Mouse (Mus musculus): ENCODE measurements around the gene Epha4.

Gene Epha4

GRCm38 (mm10) chr1:77407417-77407816 lies 107.5 kb downstream of the Epha4 start:
- DNase-seq (ENCODE audit: low spot score) = no peak

GRCm38 (mm10) chr1:77406631-77407030 lies 108.3 kb downstream of the Epha4 start:
- no peak for DNase-seq (ENCODE audit: low spot score)

GRCm38 (mm10) chr1:77404537-77404936 lies 110.4 kb downstream of the Epha4 start:
- DNase-seq (ENCODE audit: low spot score) = no peak

GRCm38 (mm10) chr1:77402942-77403341 lies 111.9 kb downstream of the Epha4 start:
- DNase-seq (ENCODE audit: low spot score) = no peak

- no peak for DNase-seq (ENCODE audit: low spot score)
Observed at GRCm38 (mm10) chr1:77401465-77401864, 113.4 kb downstream of the Epha4 start.

- DNase-seq (ENCODE audit: low spot score) = no peak
Observed at GRCm38 (mm10) chr1:77391590-77391989, 123.3 kb downstream of the Epha4 start.

GRCm38 (mm10) chr1:77389069-77389468 lies 125.8 kb downstream of the Epha4 start:
- DNase-seq (ENCODE audit: low spot score) = no peak

GRCm38 (mm10) chr1:77388556-77388955 lies 126.3 kb downstream of the Epha4 start:
- no peak for DNase-seq (ENCODE audit: low spot score)

GRCm38 (mm10) chr1:77385613-77386012 lies 129.3 kb downstream of the Epha4 start:
- DNase-seq (ENCODE audit: low spot score) = no peak

GRCm38 (mm10) chr1:77383466-77383865 lies 131.4 kb downstream of the Epha4 start:
- no peak for DNase-seq (ENCODE audit: low spot score)

- no peak for DNase-seq (ENCODE audit: low spot score)
Observed at GRCm38 (mm10) chr1:77377550-77377980, 137.3 kb downstream of the Epha4 start.

- no peak for DNase-seq (ENCODE audit: low spot score)
Observed at GRCm38 (mm10) chr1:77374054-77374453, 140.8 kb downstream of the Epha4 start.

- no peak for DNase-seq (ENCODE audit: low spot score)
Observed at GRCm38 (mm10) chr1:77370921-77371320, 144.0 kb downstream of the Epha4 start.

GRCm38 (mm10) chr1:77369255-77369837 lies 145.5 kb downstream of the Epha4 start:
- DNase-seq (ENCODE audit: low spot score) = no peak

GRCm38 (mm10) chr1:77365850-77366249 lies 149.0 kb downstream of the Epha4 start:
- DNase-seq (ENCODE audit: low spot score) = no peak

GRCm38 (mm10) chr1:77364596-77364995 lies 150.3 kb downstream of the Epha4 start:
- no peak for DNase-seq (ENCODE audit: low spot score)

GRCm38 (mm10) chr1:77363848-77364247 lies 151.0 kb downstream of the Epha4 start:
- no peak for DNase-seq (ENCODE audit: low spot score)

GRCm38 (mm10) chr1:77346459-77346858 lies 168.4 kb downstream of the Epha4 start:
- no peak for DNase-seq (ENCODE audit: low spot score)

- no peak for DNase-seq (ENCODE audit: low spot score)
Observed at GRCm38 (mm10) chr1:77343792-77344191, 171.1 kb downstream of the Epha4 start.

- no peak for DNase-seq (ENCODE audit: low spot score)
Observed at GRCm38 (mm10) chr1:77339701-77340100, 175.2 kb downstream of the Epha4 start.

GRCm38 (mm10) chr1:77338346-77338745 lies 176.5 kb downstream of the Epha4 start:
- no peak for DNase-seq (ENCODE audit: low spot score)

GRCm38 (mm10) chr1:77336937-77337336 lies 178.0 kb downstream of the Epha4 start:
- no peak for DNase-seq (ENCODE audit: low spot score)

GRCm38 (mm10) chr1:77318597-77319127 lies 196.2 kb downstream of the Epha4 start:
- DNase-seq (ENCODE audit: low spot score) = no peak

Measured in urinary bladder, postnatal 10 days (tissue).